Mouse (Mus musculus) ovary, adult 18-20 months (tissue): ENCODE data around the gene Stra6.
A peak's percentile ranks its signal among the peaks of the same experiment; 100 is the strongest.

ENCODE experiments used
- DNase-seq: peaks from one replicate; pipeline ENCODE4 v3.0.0; 2022; ENCODE audit warnings: low spot score, mixed read lengths

Gene Stra6

DNA sequence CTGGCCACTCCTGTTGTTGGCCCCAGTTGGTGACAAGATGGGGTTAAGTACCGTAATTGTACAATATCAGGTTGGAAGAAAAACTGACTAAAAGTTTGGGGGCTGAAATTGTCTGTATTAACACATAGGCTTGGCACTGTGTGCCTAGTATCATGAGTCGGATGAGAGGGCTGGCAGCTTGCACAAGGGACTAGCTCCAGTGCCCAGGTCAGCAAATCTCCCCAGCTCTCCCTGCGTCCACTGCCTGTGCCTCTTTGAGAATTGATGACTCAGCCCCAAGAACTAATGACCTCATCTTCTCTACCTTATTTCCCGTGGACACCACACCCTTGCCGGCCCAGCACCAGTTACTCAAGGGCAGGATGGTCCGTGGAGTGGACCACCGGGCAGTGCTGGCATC is 13.7 kb upstream of the Stra6 start:
- DNase-seq = no peak

DNA sequence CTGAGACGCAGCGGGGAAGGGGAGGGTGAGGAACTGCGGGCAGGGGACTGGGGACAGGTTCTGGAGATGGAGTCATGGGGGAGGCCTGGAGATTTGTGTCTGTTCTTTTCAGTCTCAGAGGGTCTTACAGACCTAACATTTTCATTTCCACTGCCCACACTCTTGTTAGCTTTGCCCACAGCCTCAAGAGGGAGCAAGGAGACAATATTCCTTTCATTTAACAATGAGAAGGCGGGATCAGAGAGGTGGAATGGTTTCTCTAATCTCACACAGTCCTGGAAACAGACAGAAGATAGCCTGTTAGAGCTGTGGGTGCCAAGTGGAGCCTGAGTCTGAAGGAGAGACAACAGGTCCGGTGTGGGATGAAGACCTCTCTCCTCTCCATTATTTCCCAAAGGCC is 11.7 kb upstream of the Stra6 start:
- no peak for DNase-seq

DNA sequence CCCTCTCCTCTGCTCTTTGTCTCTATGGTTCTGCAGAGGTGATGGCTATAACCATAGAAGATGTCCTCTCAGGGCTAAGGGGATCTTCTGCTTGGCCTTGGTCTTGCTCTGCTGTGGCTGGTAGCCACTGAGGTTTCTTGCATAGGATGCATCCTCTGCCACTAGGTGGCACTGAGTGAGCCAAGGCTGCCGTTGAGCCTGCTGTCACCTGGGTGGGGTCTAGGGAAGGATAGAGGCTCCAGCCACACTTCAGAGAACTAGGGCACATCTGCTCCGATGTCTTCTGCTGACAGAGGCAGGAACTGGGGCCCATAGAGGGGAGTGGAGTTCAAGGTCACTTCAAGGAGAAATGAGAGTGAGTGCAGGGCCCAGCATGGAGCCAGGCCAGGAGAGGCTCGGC is 10.5 kb upstream of the Stra6 start:
- DNase-seq = no peak

DNA sequence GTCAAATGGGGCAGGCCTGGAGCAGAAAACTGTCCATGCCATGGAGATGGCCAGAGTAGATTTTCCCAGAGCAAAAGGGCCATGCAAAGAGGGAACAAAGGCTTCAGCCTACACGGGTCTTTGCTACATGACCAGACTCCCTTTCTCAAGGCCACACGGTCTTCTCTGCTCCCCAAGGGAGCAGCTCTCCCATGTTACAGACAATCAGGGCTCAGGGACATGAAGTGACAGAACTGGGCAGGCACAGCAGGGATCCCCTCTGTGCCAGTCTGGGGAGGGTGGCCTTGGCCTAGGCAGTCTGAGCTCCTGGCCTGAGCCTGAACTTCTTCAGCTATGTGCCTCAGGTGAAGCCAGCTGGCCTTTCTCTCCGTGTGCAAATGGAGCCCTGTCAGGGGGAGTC is 10.0 kb upstream of the Stra6 start:
- DNase-seq = no peak

DNA sequence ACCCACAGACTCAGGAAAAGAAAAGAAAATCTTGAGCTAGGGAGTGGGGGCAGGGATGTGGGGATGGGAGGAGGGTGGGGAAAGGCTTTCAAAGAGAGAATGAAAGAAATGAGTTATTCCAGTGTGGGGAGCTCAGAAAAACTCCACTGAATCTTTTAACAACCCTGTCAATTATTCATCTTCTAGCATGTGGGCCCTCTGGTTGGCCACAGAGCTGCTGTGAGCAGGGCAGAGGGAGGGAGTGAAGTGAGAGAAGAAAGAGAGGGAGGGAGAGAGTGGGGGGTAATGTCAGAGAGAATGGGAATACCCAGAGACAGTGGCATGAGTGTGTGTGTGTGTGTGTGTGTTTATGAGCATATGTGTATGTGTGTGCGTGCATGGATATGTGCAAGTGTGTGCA is 9.6 kb upstream of the Stra6 start:
- DNase-seq = no peak

DNA sequence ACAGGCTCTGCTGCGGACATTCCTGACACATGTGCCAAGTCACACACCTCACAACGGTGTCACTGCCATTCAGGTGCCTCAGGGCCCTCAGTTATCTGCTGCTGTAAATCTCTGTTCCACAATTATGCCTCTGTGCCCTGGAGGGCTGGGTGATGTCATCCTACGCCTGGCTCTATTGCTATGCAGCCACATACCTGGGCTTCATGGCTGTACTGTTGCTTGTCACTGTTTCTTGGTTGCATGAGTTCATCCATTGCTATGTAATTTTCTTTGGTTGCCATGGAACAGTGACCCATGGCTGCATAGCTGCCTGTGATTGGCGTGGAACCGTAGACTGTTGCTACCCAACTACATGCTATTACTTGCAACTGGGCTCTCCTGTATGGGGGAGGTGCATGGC is 7.9 kb upstream of the Stra6 start:
- no peak for DNase-seq

DNA sequence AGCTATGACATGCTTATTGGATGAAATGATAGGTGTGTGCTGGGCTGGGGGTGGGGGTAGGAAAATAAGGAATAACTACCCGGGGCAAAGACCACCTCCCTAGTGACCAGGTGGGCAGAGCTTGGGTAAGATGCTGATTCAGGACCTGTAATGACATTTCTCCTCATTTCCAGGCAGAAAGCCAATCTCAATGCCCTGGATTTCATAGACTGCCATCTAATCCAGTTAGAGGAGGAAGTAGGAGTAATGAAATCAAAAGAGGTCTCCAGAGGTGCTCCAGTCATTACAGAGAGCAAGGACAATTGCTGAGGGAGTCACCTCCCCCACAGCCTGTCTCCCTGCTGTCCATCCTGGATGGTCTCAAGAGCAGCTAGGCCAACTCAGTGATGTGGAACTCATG is 3.7 kb upstream of the Stra6 start:
- no peak for DNase-seq

DNA sequence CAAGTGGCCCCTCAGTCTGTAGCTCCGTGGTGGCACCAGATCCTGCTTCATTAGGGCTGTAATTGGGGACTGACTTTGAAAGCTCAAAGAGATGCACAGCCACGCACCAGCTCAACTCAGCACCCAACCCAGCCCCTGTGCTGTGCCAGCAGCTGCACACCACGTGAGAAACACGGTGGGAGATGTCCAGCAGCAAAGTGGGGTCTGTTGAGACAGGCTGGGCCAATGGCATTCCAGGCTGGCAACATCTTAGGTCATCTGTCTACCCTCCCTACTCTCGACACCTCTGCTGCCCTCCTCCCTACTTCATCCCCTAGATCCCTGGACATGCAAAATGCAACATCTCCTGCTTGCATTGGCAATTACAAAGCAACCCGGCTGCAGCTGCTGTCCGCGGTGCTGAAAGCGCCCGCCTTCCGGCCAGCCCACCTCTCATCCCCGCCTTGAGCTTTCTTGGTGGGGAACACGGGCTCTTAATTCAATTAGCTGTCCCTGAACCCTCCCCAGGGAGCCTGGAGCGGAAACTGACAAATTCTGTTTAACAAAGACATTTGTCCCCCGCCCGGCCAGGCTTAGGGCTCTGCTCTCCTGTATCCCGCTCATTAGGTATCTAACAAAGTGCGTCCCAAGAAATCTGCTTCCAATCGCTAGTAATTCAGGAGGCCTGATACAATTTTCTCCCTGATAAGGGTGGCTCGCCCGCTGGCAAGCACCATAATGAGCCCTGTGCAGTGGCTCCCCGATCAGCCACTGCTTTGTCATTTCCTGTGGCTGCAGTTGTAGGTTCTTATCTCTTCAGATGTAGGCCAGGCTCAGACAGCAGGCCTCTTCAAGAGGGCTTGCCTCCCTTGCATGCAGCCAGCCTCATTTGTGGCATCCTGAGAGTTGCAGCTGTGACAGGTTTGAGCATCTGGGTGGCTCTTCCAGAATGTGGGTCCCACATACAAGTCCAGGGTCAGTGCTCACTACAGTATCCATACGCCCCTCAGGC is 2.6 kb upstream of the Stra6 start:
- no peak for DNase-seq

DNA sequence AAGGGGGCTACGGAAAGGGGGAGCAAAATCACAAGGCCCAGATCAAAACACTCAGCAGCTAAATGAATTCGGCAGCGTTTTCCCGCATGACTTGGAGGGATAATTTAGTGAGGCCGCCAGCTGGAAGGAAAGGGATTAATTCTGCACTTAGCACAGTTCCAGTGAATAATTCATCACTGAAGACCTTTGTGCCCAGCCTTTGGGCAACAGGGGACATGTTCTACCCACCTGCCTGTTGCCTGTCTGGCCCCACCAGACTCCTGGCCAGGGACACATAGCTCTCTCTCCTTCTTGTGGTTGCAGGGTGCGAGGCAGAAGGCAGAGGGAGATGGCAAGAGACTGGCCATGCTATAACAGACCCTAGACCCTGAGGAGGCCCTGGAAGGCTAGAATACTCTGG is 1.9 kb downstream of the Stra6 start:
- no peak for DNase-seq

DNA sequence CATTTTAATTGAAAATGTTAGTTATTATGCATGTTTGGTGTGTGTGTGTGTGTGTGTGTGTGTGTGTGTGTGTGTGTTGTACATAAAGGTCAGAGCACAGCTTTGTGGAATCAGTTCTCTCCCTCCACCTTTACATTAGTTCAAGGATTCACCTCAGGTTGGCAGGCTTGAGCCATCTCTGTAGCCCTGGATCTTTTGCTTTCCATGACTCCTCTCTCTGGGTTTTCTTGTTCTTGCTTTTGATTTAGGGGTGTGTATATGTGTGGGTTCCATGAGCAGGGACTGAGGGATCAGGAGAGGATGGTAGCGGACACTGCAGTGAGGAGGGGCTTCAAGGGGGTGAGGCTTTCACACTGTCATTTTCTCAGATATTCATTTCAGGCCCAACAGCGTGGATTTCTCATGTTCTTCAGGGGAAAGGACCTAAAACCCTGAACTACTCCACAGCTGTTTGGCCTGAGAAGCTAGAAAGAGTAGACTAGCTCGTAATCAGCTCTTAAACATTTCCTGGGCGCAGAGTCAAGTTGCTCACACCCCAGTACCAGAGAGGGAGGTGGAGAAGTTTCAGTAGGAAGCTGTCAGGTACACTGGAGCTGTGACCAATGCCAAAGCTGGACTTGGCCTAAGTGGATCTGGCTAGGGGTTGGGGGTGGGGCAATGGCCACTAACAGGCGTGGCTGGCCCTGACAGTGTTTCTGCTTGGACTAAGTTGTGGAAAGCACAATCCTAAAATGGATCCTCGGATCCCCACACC is 2.6 kb downstream of the Stra6 start:
- no peak for DNase-seq

DNA sequence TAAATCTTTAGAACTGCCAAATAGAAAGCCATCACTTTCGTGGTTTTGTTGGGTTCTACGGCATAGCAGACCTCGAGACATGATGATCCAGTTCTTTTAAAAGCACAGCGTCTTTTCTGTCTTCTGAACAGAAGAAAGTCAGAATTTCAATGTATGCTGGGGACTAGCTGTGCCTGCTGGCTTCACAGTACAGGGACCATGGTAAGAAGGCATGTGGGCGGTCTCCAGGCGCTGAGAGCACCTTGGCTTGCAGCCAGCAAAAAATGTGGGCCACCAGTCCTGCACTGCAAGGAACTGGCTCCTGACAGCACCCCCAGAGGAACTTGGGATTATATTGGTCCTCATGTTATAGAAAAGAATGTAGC is 3.1 kb downstream of the Stra6 start:
- DNase-seq = no peak

DNA sequence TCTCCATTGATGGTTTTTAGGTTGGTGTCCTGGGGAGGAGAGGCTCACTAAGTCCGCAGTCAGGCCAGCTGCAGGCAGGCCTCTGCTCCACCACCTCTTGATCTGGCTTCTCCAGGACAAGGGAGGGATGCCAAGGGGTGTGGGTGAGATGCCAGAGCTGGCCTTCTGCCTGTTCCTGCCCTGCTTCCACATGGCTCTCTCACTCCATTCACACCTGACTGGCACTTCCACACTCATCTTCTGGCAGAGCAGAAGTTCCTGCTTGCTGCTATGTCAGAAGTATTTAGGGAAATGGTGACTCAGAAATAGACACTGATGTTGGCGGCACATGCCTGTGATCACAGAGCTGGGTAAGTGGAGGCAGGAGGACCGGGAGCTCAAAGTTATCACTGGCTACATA is 4.0 kb downstream of the Stra6 start:
- DNase-seq = no peak

DNA sequence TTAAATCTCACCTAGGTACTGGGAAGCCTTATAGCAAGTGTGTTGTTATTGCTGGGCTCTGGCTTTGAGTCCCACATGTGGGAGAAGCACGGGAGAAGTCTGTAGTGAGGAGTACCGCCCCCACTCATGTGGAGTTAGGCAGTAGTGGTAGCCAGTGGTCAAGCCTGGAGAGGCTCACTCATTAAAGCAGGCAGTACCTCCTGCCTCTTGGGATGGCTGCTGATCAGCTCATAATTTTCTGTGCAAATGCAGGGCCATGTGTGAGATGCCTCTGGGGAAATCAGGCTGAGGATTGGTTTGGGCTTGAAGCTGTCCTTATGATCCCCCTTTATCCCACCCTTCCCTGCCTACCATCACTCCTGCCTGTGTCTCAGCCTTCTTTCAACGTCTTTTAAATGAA is 11.0 kb downstream of the Stra6 start:
- DNase-seq = no peak

DNA sequence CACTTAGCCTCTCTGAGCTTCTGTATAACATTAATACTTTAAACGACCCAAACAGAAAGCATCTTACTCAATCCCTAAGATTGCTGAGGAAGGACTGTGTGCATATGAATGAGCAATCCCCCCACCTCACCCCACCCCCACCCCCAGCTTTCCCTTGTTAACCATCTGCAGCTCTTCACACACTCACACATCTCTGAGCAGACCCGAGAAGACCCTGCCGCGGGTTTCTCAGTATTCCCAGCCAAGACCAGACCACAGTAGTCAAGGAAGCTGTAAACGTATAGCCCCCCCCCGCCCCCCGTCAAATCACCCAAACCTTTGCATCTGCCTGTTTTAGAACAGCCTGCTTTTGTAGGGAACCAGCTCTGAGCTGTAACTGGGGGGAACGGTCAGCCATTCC is 21.0 kb downstream of the Stra6 start:
- no peak for DNase-seq

DNA sequence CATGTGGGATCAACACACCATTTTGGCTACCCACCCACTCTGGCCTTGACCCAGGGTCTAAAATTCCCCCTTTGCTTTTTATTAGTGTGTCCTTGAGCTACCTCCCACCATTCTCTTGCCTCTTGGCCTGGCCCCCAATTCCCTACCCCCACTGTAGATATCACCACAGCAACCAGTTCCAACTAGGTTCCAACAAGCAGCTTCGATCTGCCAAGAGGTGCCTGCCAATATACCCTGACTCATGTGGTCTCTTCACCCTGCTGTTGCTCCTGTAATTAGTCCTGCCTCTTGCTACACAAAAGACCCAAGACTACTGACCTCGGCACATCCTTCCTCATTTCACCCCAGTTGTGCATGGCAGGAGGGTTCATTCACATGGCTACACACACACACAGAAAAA is 21.5 kb downstream of the Stra6 start:
- DNase-seq = peak; percentile 13

DNA sequence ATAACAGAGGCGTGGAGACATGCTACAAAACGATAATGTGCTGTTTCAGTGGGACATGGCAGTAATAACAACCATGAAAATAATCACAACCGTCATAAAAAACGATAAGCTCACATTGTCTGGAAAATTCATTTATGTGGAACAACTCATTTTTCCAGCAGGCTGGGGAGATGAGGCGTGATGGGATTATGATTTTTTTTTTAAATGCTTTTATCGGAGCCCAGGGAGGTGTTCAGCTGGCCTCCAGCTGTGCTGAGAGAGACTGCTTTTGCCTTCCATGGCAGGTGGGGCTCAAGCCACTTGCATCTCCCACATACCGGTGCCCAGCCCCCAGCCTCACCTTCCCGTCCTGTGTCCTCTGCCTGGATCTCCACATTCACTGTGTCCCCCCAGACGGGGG is 22.6 kb downstream of the Stra6 start:
- DNase-seq = no peak

DNA sequence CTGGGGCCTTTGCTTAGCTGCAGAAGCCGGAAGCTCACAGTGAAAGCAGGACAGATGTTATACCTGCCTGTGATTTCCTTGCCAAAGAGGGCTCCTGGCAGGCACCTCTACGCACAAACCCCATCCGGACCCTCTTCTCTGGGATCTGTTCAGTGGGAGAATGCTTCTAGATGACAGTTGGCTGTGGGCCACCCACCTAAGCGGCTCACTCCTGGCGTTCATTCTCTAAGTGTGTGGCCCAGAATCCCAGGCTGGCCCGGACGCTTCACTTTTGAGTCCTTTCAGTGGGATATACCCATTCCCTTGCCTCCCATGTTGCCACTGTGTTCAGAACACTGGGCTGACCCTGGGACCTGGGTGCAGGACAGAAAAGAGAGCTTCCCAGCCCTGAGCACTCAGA is 23.3 kb downstream of the Stra6 start:
- no peak for DNase-seq

DNA sequence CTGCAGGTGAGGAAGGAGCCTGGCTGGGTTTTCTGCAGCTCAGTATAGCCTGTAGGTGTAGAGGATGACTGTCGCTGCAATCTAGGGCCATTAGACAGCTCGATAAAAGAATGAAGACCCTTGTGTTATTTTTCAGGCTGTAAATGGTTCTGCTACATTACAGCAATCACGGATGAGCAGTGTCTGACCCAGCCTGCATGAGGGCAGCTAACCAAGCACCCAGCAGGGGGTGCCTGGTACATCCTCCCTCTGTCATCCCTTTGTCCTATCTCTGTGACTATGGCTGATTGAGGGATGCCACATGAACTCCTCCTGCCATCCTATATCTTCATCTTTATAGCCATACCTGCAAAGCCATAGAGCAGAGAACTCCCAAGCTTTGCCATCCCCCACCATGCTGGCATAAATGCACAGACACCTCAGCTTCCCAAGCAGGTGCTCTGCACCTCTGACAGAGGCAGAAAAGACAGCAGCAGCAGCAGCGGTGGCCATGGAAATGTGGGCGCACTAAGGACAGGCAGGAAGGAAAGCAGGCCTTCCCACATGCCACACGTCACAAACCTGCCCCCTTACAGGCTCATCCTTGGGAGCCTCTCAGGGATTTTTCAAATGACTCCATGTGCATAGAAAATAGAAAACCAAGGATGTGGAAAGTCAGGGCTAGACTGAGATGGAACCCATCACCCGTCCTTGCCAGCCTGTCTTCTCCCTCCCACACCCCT is 23.9 kb downstream of the Stra6 start:
- DNase-seq = no peak

DNA sequence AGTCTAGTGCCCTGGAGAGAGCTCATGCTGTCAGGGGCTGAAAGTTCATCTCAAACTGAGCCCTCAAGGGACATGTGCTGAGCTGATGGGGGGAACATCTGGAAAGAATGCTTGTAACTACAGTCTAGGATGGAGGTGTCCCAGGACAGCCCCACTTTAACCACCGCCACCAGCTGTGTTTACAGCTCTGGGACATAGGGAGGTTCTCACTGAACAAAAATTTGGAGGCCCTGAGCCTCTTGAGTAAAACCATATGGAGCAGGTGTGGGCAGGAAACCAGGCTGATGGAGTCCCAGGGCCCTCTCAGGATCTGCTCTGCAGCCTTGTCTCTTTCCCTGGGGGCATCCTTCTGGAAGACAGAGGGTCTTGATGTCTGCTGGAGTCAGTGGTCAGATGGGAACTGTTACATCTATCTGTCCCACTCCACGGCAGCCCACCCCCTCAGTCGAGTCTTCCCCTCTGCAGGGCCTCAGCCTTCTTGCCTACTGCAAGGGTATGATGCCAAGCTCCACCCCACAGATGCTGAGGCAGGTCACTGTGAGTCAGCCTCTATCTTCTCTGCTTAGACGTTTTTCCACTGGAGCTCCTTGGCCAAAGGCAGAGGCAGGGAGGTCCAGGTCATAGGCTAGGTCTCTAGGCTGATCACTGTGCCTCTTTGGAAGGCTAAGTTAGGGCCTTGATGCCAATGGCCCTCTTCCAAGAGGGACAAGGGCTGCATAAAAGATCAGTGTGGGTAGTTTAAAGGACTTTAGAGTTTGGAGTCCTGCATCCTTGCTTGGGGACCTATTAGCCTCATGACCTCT is 28.2 kb downstream of the Stra6 start:
- DNase-seq = peak; percentile 17

DNA sequence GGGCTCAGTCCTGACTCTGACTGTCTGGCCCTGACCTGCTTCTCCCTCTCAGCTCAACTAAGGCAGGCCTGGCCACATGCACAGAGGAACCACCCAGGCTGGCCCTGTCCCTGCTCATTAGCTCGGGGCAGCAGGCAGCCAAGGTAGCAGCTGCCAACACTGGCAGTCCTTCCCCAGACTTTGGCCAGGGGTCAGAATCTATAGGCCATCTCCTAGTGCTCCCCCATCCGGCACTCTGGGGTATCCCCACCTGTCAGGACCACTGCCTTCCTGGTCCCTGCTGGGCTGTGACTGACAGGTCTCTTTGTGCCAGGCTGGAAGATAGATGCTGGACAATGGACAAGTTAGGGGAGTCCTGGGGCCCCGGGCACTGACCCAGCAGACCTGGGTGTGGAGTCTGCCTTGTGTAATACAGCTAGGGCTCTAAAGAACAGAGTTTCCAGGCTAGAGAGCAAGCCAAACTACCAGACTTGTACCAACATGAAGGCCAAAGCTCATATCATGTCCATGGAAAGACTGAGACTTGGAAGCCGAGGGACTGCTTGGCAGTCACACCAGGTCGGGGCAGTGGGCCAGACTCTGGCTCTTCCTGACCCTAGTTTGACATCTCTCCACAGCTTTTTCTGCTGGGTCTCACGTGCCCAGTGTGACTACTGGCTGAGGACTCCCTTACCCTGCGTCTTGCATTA is 29.1 kb downstream of the Stra6 start:
- DNase-seq = peak; percentile 33

DNA sequence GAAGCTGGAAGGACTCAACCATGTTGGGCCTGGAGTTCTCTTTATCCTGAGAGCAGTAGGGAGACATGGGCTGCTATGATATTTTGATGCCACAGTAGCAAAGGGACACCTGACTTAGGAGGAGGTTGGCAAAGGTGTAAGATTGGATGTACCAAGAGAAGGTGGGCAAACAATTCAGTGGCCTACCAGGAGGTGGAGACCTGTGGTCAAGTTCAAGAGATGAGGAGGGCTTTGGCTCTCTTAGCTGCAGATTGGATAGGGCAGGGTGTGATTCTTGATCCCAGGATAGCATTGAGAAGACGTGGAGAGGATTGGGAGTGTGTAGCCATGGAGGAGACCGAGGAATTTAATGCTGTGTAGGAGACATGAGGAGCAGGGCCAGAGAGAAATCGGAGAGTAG is 30.2 kb downstream of the Stra6 start:
- DNase-seq = no peak
